Mouse (Mus musculus): ENCODE results near the gene Fap.

Fap gene

DNA sequence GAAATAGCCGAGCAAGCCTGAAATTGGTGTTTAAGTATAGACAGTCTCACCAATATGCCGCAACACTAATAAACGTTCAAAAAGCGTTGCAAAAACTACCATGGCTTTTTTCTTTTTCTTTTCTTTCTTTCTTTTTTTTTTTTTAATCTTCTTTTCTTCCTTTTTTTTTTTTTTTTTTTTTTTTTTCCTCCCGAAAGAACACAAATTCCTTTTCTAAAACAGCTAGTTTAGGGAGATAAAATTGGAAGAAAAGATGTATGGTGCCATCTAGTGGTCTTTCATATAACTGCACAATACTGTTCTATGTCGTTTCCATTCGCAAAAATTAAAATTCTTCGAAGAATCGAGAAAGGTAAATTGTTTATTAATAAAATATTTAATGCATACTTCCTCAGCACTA is 115.8 kb downstream of the Fap start:
- no peak for DNase-seq

DNA sequence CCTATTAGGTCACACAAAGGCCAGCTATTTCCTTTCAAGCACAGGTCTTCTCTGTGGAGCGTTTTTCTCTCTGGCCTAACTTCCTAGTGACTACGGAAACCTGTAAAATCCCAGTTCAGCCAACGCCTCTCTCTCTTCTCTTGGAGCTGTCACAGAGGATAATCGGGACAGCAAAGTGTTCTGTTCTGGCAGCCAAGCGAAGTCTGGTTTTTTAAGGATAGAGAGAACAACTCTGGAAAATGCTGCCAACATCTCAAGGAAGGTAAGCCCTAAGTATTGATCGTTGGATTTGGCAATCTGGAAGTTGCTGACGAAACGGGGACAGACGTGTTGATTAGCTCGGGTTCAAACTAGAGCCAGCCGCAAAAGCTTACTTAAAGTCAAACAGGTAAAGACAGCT is 118.9 kb downstream of the Fap start:
- DNase-seq = no peak

DNA sequence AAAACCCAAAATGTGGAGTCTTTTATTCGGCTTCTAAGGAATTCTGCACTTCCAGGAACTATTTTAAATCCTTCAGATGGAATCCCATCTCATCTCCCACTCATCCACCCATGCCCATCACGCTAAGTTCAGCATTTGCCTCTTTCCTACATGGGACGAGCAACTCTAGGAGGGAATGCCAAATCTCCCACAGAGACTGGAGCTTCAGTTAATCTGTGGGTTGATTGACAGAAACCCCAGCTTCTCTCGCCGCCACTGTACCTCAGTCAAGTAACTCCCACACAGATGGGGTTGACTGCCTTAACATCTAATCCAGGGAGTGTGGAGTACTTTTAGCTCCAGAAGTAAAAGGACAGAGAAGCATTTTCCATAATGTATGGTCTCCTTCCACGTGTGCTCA is 119.8 kb downstream of the Fap start:
- DNase-seq = no peak
